Mouse (Mus musculus) liver, postnatal 0 days (tissue): ENCODE results near the gene Kif2a.

ENCODE experiments used
- CTCF ChIP-seq: sonication (generic); IDR thresholded peaks from 2 replicates; pipeline ENCODE4 v1.5.1; 2016; ENCODE audit warnings: antibody characterized with exemption, low read depth
- EP300 ChIP-seq: IDR thresholded peaks from 2 replicates; pipeline ENCODE4 v1.6.1; 2016; ENCODE audit warnings: antibody characterized with exemption, low read depth, mild to moderate bottlenecking

DNA sequence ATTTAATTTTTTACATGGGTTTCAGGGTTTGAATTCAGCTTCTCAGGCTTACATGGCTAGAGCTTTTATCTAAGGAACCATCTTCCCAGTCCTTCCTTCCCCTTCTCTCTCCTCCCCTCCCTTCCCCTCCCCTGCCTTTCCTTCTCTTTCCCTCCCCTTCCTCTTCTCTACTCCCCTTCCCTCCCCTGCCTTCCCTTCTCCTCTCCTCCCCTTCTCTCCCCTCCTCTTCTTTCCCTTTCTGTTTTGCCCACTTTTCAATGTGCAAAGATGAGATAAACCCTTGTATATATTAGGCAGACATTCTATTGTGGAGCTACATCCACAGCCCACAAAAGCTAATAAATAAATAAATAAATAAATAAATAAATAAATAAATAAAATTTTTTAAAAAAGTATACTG, 9.3 kb upstream of the Kif2a start:
- TF ChIP-seq CTCF (no peak), EP300 (no peak)
